Mouse (Mus musculus): ENCODE measurements around the gene Polr1a.

DNA sequence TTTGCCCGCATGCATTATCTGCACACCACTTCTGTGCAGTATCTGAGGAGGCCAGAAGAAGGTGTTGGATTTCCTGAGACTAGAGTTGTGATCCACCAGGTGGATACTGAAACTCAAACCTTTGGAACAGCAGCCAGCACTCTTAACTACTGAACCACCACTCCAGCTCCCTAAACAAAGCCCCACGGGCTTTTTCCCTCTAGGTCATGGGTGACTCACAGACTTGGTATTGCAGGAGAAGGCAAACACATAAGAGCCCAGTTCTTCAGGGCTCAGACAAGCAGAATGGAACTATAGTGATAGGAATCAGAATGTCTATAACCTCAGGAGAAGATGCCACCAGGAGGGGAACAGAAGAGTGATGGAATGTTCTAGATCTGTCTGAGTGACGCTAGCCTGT lies 86.2 kb downstream of the Polr1a start:
- TF ChIP-seq CTCF (IDR thresholded peaks at IDR 0.05; ENCODE audit: borderline replicate concordance, extremely low read depth, insufficient read depth, insufficient read length) (no peak), POLR2A (IDR thresholded peaks at IDR 0.05; ENCODE audit: borderline replicate concordance, extremely low read depth, insufficient read depth, insufficient read length, poor library complexity, severe bottlenecking) (no peak)
